Mouse (Mus musculus) liver, adult 2 months (tissue): ENCODE data around the gene Tpgs1.

ENCODE experiments used
- CTCF ChIP-seq: fragments of 200-500 bp; IDR thresholded peaks from 2 replicates; pipeline ENCODE4 v1.5.1; 2011; ENCODE audit warnings: low read depth, low read length, control low read depth
- POLR2A ChIP-seq: fragments of 200-500 bp; IDR thresholded peaks from 2 replicates; pipeline ENCODE4 v1.6.1; 2011; ENCODE audit warnings: low read length, control low read depth; ENCODE audit not compliant: insufficient read depth; ENCODE audit errors: extremely low read depth

GRCm38 (mm10) chr10:79697916-79698315 is 28.7 kb downstream of the Tpgs1 start:
- no peak for TF ChIP-seq CTCF
- no peak for TF ChIP-seq POLR2A
